Mouse (Mus musculus) Patski (cell line): ENCODE measurements around the gene Mrgprf. TPM values are rescaled to one million over a fixed set of nuclear protein-coding genes. Genes with fewer than 3 reads are reported as not detected.

ENCODE experiments used
- ATAC-seq: fragments of 100-300 bp; one replicate; pipeline ENCODE4 v1.8.0; 2021
- CTCF ChIA-PET: fragments of 350-600 bp; sonication (Branson Sonifier 250); formaldehyde crosslinking; loops from one replicate; lab custom pipeline; 2022; ENCODE audit warnings: inconsistent platforms; lab: Charles Lee
- POLR2A ChIA-PET: fragments of 350-600 bp; sonication (Branson Sonifier 250); formaldehyde crosslinking; loops from one replicate; lab custom pipeline; 2022; ENCODE audit warnings: antibody characterized with exemption, inconsistent platforms; lab: Charles Lee
- DNase-seq: peaks from one replicate; pipeline ENCODE4 v3.0.0-alpha.2; 2011; ENCODE audit warnings: low read depth, low spot score
- H3K27me3 ChIP-seq: fragments of 371-371 bp; one replicate; pipeline ENCODE4 v1.5.1; 2021
- CTCF ChIP-seq: fragments of 100-300 bp; IDR thresholded peaks from one replicate; pipeline ENCODE4 v1.5.1; 2021
- in situ Hi-C: fragments of 300-500 bp; cut with MboI; formaldehyde crosslinking; loops from 3 replicates; pipeline ENCODE4 v1.11.1; 2018; ENCODE audit warnings: low pct_unique_long_range_greater_than_20kb, mixed read lengths
- polyA plus RNA-seq: library from polyadenylated mRNA; unstranded; gene quantifications from one replicate; pipeline ENCODE4 v1.2.3, GENCODE M21; 2021

The Mrgprf gene
- polyA plus RNA-seq, 1 experiment from 2014 or later, result 0.09 TPM

GRCm38 (mm10) chr7:145299562-145300320 is 887 bp upstream of the Mrgprf start:
- DNase-seq (no peak), ATAC-seq (no peak)
- ChIA-PET POLR2A (no interaction called here), CTCF (interaction anchor here (1.1 kb wide), 1 partner anchor 11 kb away, joined by 3 read pairs; no protein-coding TSS in a partner anchor)
- no peak for TF ChIP-seq CTCF
- H3K27me3 ChIP-seq, result no peaks in the 10 kb centered on the region
- in situ Hi-C loops, result no loop called here

- ChIA-PET CTCF (interaction anchor here (1.1 kb wide), 1 partner anchor 12 kb away, joined by 3 read pairs; no protein-coding TSS in a partner anchor), POLR2A (no interaction called here)
- no peak for ATAC-seq
- in situ Hi-C loops, result no loop called here
- no peaks in the 10 kb centered on the region for H3K27me3 ChIP-seq
- no peak for TF ChIP-seq CTCF
- no peak for DNase-seq
Observed at GRCm38 (mm10) chr7:145301008-145301340, 346 bp downstream of the Mrgprf start.

GRCm38 (mm10) chr7:145301341-145302005 is 845 bp downstream of the Mrgprf start:
- no peak for TF ChIP-seq CTCF
- DNase-seq (no peak), ATAC-seq (no peak)

DNA sequence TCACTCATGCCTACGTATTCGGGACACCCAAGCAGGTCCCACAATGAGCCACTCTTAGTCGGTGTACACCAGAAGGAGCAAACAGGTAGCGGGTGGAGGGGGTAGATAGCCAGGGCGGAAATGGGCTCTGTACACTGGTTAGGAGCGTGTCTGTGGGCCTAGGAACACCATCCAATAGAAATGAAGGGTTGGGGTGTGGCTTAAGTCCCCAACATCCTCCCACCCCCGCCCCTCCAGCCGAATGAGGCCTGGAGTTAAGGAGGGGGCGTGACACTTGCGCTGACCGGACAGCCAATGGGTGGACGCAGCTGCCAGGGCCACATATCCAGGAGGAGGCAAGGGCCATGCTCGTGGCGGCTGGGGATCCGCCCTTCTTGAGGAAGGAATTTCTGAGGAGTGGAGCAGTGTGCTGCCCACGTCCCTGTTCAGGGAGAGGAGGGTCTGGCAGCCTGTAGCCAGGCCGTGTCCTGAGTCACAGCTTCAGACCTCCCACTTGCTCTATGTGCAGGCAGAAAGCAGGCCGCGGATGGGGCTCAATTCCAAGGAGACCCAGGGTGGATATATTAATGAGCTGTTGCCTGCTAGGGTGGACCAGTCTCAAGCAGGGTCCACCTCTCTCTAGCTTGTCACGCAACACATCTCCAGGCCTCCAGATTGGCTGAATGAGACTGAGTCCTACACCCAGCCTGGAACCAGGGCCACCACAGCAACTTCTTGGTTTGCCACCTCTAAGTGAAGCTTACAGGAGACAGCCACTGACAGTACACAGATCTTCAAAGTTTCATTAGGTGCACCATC is 2.1 kb downstream of the Mrgprf start:
- in situ Hi-C loops, result no loop called here
- no peak for DNase-seq
- no peak for ATAC-seq
- no peaks in the 10 kb centered on the region for H3K27me3 ChIP-seq
- ChIA-PET CTCF (interaction anchor here (0.7 kb wide), 1 partner anchor 8 kb away, joined by 3 read pairs; no protein-coding TSS in a partner anchor), POLR2A (no interaction called here)
- no peak for TF ChIP-seq CTCF

More at GRCm38 (mm10) chr7:145301341-145302005, 845 bp downstream of the Mrgprf start:
- ChIA-PET CTCF (no interaction called here), POLR2A (interaction anchor here (0.5 kb wide), 1 partner anchor 40 kb away, joined by 3 read pairs; no protein-coding TSS in a partner anchor)
- no peaks in the 10 kb centered on the region for H3K27me3 ChIP-seq
- in situ Hi-C loops, result no loop called here

DNA sequence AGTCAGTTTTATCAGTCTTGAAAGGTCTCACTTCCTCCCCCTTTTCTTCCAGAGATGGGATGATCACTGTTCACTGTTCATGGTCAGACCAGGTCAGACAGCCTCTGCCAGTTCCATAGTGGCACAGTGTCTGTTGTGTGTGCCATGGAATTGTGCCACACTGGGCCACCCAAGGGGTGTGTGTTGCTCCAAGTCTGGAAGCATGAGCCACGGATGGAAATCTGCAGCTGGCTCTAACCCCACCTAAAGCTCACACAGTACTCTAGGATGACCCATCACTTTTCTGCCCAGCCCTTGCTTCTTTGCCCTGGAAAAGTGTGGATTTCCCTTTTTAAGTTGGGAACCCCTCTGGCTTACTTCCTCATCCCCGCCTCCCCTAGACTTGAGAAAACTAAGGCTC is 3.5 kb downstream of the Mrgprf start:
- no peak for TF ChIP-seq CTCF
- no peak for ATAC-seq
- H3K27me3 ChIP-seq, result no peaks in the 10 kb centered on the region
- ChIA-PET POLR2A (no interaction called here), CTCF (interaction anchor here (1.2 kb wide), 1 partner anchor 24 kb away, joined by 3 read pairs; no protein-coding TSS in a partner anchor)
- no peak for DNase-seq
- in situ Hi-C loops, result no loop called here

DNA sequence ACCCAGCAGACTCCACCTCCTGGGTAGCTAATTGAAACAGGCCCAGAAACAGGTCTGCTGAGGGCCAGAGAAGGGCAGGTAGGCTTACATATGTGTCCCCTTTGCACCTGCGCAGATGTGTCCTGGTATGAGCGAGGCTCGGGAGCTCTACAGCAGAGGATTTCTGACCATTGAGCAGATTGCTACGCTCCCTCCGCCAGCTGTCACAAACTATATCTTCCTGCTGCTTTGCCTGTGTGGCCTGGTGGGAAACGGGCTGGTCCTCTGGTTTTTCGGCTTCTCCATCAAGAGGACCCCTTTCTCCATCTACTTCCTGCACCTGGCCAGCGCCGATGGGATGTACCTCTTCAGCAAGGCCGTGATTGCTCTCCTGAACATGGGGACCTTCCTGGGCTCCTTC is 7.0 kb downstream of the Mrgprf start:
- ATAC-seq (no peak), DNase-seq (no peak)
- no peaks in the 10 kb centered on the region for H3K27me3 ChIP-seq
- TF ChIP-seq CTCF, result no peak
- CTCF ChIA-PET, result no interaction called here
- in situ Hi-C loops, result no loop called here
- POLR2A ChIA-PET, result no interaction called here

DNA sequence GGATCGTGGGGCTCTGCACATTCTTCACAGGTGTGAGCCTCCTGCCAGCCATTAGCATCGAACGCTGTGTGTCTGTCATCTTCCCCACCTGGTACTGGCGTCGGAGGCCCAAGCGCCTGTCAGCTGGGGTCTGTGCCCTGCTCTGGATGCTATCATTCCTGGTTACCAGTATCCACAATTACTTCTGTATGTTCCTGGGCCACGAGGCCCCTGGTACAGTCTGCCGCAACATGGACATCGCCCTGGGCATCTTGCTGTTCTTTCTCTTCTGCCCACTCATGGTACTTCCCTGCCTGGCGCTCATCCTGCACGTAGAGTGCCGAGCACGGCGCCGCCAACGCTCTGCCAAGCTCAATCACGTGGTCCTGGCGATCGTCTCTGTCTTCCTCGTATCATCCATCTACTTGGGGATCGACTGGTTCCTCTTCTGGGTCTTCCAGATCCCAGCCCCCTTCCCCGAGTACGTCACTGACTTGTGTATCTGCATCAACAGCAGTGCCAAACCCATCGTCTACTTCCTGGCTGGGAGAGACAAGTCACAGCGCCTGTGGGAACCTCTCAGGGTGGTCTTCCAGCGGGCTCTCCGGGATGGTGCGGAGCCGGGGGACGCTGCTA is 7.5 kb downstream of the Mrgprf start:
- in situ Hi-C loops, result no loop called here
- DNase-seq (no peak), ATAC-seq (no peak)
- ChIA-PET CTCF (interaction anchor here (2.9 kb wide), 1 partner anchor 14 kb away, joined by 10 read pairs; no protein-coding TSS in a partner anchor), POLR2A (no interaction called here)
- no peak for TF ChIP-seq CTCF
- H3K27me3 ChIP-seq, result no peaks in the 10 kb centered on the region

GRCm38 (mm10) chr7:145308866-145309265 is 8.2 kb downstream of the Mrgprf start:
- ATAC-seq (peak; percentile 48), DNase-seq (no peak)
- CTCF ChIA-PET, result interaction anchor here (2.9 kb wide), 1 partner anchor 15 kb away, joined by 10 read pairs; no protein-coding TSS in a partner anchor
- in situ Hi-C loops, result no loop called here
- POLR2A ChIA-PET, result no interaction called here
- TF ChIP-seq CTCF, result no peak
- no peaks in the 10 kb centered on the region for H3K27me3 ChIP-seq

DNA sequence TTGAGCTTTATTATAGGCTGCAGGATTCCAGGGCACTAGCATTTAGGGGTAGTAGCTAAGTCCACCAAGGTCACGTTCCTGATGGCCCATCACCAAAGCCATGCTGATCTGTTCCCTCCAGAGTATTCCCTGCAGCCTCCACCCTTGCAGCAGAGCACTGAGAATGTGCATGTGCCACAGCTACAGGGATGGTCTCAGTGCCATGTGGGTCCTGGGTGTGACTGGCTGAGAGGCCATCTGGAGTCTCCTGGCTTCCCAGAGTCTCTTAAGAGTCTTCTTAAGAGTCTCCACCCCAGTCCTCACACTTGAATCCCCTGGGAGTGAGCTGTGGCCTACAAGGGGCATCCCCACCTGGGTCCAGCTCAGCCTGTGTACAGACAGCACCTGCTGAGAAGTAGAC is 9.2 kb downstream of the Mrgprf start:
- ChIA-PET POLR2A (interaction anchor here (0.7 kb wide), 1 partner anchor 58 kb away, joined by 4 read pairs; no protein-coding TSS in a partner anchor), CTCF (interaction anchor here (1.0 to 2.9 kb wide), 2 partner anchors 16 to 32 kb away, joined by 3 to 10 read pairs; no protein-coding TSS in a partner anchor)
- TF ChIP-seq CTCF, result no peak
- in situ Hi-C loops, result no loop called here
- no peak for DNase-seq
- H3K27me3 ChIP-seq, result no peaks in the 10 kb centered on the region
- ATAC-seq, result no peak

GRCm38 (mm10) chr7:145310526-145310925 is 9.9 kb downstream of the Mrgprf start:
- H3K27me3 ChIP-seq, result no peaks in the 10 kb centered on the region
- ChIA-PET POLR2A (no interaction called here), CTCF (interaction anchor here (2.9 kb wide), 1 partner anchor 16 kb away, joined by 10 read pairs; no protein-coding TSS in a partner anchor)
- TF ChIP-seq CTCF, result no peak
- in situ Hi-C loops, result no loop called here
- DNase-seq (no peak), ATAC-seq (no peak)
